23 mouse cellular contexts compared by ENCODE assay signal in the genomic region with DNA sequence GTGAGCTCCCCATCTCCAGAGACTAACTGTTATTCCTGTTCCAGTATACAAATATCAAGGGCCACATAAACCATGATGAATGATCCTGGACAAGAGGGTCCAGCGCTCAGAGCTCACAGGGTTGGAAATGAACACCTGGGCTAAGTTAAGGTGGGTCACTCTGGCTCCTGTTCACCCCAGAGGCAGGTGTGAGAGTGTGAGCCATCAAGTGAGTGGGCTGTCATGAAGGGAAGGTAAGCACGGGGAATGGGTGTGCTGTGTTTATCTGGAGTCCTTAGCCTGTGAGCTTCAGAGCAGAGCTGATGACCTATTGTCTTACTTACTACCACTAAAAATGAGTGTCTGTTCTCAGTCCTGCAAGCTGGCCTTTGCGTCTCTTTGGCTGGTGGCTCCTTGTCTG. TPM values are rescaled to one million over a fixed set of nuclear protein-coding genes. Genes with fewer than 3 reads are reported as not detected.
A peak's percentile ranks its signal among the peaks of the same experiment; 100 is the strongest.
DNase-seq lines count a peak whose midpoint lies in the region; ATAC-seq lines count a peak whose summit lies in the region.
"Had no signal": no experiment of that assay in that cellular context is flagged by ENCODE, and none has a peak within 500 bp of the region (broad histone marks: within the 10 kb centered on the region; RNA-seq: fewer than 3 reads in every experiment).

No protein-coding gene starts in this region.

- H3K36me3 ChIP-seq in midbrain, embryonic 11.5 days (ENCODE audit: control insufficient read depth, insufficient read depth, low read length) = no peaks in the 10 kb centered on the region
- no peaks in the 10 kb centered on the region for H3K36me3 ChIP-seq in midbrain, embryonic 15.5 days (replicated peaks)
- H3K36me3 ChIP-seq: G1E had no signal

- H3K27me3 ChIP-seq in midbrain, embryonic 11.5 days (ENCODE audit: control insufficient read depth, insufficient read depth, low read length) = no peaks in the 10 kb centered on the region
- H3K27me3 ChIP-seq in midbrain, embryonic 15.5 days (replicated peaks) = no peaks in the 10 kb centered on the region
- H3K27me3 ChIP-seq: Patski had no signal

- no peak overlapping the region for H3K4me2 ChIP-seq in midbrain, embryonic 11.5 days
- H3K4me2 ChIP-seq in midbrain, embryonic 15.5 days = no peak overlapping the region

- peaks cover 11% of the 10 kb centered on the region for H3K9me3 ChIP-seq in midbrain, embryonic 11.5 days (ENCODE audit: control insufficient read depth, low read length)
- H3K9me3 ChIP-seq in midbrain, embryonic 15.5 days = no peaks in the 10 kb centered on the region
- H3K9me3 ChIP-seq: G1E had no signal

- H3K4me1 ChIP-seq in midbrain, embryonic 11.5 days (ENCODE audit: control insufficient read depth, insufficient read depth, low read length) = peaks cover 25% of the 10 kb centered on the region
- peaks cover 19% of the 10 kb centered on the region for H3K4me1 ChIP-seq in midbrain, embryonic 15.5 days

- H3K27ac ChIP-seq in midbrain, embryonic 11.5 days (ENCODE audit: low read depth, low read length) = no peak overlapping the region
- H3K27ac ChIP-seq in midbrain, embryonic 15.5 days = no peak overlapping the region

- no peak overlapping the region for H3K9ac ChIP-seq in midbrain, embryonic 11.5 days (ENCODE audit: low read length)
- no peak overlapping the region for H3K9ac ChIP-seq in midbrain, embryonic 15.5 days

- no peak overlapping the region for H3K4me3 ChIP-seq in midbrain, embryonic 11.5 days (ENCODE audit: low read depth, low read length)
- no peak overlapping the region for H3K4me3 ChIP-seq in midbrain, embryonic 15.5 days

- no peak for ATAC-seq in midbrain, embryonic 11.5 days (ENCODE audit: low FRiP score)
- ATAC-seq in midbrain, embryonic 15.5 days (replicated peaks) = no peak
- ATAC-seq: activated CD4-positive, CD25-positive, alpha-beta regulatory T cell, adult 4 months; CD4-positive, CD25-positive, alpha-beta regulatory T cell, adult 4 months; Patski had no signal

- DNase-seq in heart, adult 11 months = peak; percentile 62
- no peak for DNase-seq in heart, postnatal 4 days
- peak; percentile 67 for DNase-seq in midbrain, embryonic 11.5 days (ENCODE audit: low spot score, missing footprints)
- DNase-seq: adrenal gland, adult 2 months; adrenal gland, adult 8-10 months; adrenal gland, postnatal 10 days; adrenal gland, postnatal 14 days; adrenal gland, postnatal 25 days; adrenal gland, postnatal 36 days; B cell, adult 2 months; cerebellum, adult 11 months; cerebellum, adult 11-12 months; cerebellum, adult 18-20 months had no signal

- WGBS in midbrain, embryonic 11.5 days = 92% methylated on average over 3 of the region's 3 CpGs
- 95% methylated on average over 3 of the region's 3 CpGs for WGBS in midbrain, embryonic 15.5 days

RNA-seq across cellular contexts. Expression of gene Tex29, which starts 44.4 kb away (rescaled TPM):
- total RNA-seq in heart, postnatal 4 days (2021) = not detected
- not detected in 2 replicates for polyA plus RNA-seq in midbrain, embryonic 11.5 days (2014; fragmentation: Nextera tagmentation; extraction: Ambion mirVana)
- 0.27 and 0.44 TPM in 2 replicates for polyA plus RNA-seq in midbrain, embryonic 15.5 days (2015; fragmentation: Nextera tagmentation; extraction: Ambion mirVana)
- total RNA-seq: adrenal gland, adult 2 months; adrenal gland, postnatal 10 days; adrenal gland, postnatal 14 days; adrenal gland, postnatal 25 days; adrenal gland, postnatal 36 days; adrenal gland, postnatal 4 days; CH12.LX; ES-E14; G1E; MEL had no signal
- polyA plus RNA-seq: activated CD4-positive, CD25-positive, alpha-beta regulatory T cell, adult 4 months; C2C12; CD4-positive, CD25-positive, alpha-beta regulatory T cell, adult 4 months; Patski had no signal
